Mouse (Mus musculus) left cerebral cortex, postnatal 36 days (tissue): Measurements from ENCODE around the gene Thap2. TPM values are rescaled to one million over a fixed set of nuclear protein-coding genes. Genes with fewer than 3 reads are reported as not detected.
A peak's percentile ranks its signal among the peaks of the same experiment; 100 is the strongest.

Experiments used
- DNase-seq, 2 experiments: peaks; one replicate each; pipeline ENCODE4 v3.0.0; 2021 to 2022; ENCODE audit warnings: low spot score in 2 of 2, mixed read lengths in 1 of 2
- intact Hi-C: fragments of 180-260 bp; cut with DNase I; formaldehyde crosslinking; loops from one replicate; pipeline ENCODE4 v1.15.1; 2025
- total RNA-seq, 2 experiments: library from RNA; stranded (reverse); gene quantifications; 2 replicates each; pipeline ENCODE4 v1.2.3; 2021

Thap2 gene
- total RNA-seq, result 10 to 100 TPM; 14.1 to 18.6 TPM

GRCm38 (mm10) chr10:115384221-115385017 lies at the start of gene Thap2, which contains the start of gene Zfc3h1:
TSS of gene Thap2 (minus strand) at chr10:115384443.
TSS of gene Zfc3h1 (plus strand) at chr10:115384959.
- DNase-seq, result peak; percentile 98 to 99
- intact Hi-C loops, result loop anchor here (2.0 kb wide), 2 partner anchors 22 to 70 kb away; partner anchors contain the start of genes Rab21 and Tmem19

DNA sequence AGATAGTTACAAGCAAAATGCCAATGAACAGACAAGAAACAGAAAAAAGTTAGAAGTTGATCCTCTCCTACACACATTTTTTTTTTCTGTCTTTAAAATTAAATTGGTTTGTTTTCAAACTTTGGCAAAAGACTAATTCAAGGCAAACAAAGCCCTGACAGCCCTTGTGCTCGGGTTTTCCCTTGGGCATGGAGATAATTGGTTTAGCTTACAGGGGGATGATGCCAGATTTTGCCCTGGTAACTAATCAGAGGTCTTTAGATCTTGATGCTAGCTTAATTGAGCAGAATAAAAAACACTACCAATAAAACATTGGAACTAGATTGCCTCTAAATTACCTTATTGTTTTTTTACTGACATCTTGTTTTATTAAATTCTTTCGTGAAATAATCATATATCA lies 41.1 kb upstream of the Thap2 start:
- DNase-seq, result no peak
- intact Hi-C loops, result no loop called here

- intact Hi-C loops, result no loop called here
Measured at GRCm38 (mm10) chr10:115421976-115422375, 37.7 kb upstream of the Thap2 start.

DNA sequence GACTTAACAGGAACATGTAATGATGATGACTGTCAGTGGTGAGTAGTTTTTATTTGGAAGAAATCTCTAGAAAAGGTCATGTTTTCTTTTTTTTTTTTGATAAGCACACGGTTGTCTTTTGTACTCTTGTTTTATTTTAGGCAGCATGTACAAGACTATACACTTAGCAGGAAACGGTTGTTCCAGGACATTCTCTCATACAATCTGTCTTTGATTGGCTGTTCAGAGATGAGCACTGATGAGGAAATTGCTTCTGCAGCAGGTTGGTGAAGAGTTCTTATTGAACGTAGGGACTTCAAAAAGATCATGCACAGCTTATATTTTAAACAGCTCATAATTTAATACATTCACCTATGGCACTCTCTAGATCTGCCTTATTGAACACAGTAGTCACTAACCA lies 29.8 kb upstream of the Thap2 start:
- no peak for DNase-seq
- intact Hi-C loops, result no loop called here

More at GRCm38 (mm10) chr10:115421976-115422375, 37.7 kb upstream of the Thap2 start:
- DNase-seq, result no peak

DNA sequence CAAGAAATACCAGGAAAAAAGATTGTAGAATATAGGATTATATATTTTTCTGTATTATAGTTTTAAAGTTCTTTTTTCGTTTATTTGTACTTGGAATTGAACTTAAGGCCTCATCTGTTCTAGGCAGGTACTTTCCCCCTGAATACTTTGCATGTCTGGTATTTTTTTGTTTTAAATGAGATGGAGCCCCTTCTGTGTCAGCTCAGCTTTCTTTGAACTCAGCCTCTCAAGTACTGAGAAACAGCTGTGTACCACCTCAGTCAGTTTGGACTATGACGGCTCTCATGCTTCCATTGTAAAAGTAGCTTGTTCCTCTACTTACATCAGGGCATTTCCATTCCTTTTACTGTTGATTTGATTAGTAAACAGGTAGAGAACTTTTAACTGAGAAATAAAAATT lies 29.3 kb upstream of the Thap2 start:
- DNase-seq, result no peak
- intact Hi-C loops, result no loop called here

- DNase-seq, result peak in 1 of 2 experiments; percentile 24
- intact Hi-C loops, result loop anchor here (5.0 kb wide), 2 partner anchors 84 to 211 kb away; no protein-coding TSS in a partner anchor
Measured at GRCm38 (mm10) chr10:115406393-115406792, 22.1 kb upstream of the Thap2 start.

- no peak for DNase-seq
- intact Hi-C loops, result no loop called here
Measured at GRCm38 (mm10) chr10:115391896-115392295, 7.7 kb upstream of the Thap2 start.

- intact Hi-C loops, result no loop called here
- DNase-seq, result no peak
Measured at GRCm38 (mm10) chr10:115391076-115391475, 6.8 kb upstream of the Thap2 start.

DNA sequence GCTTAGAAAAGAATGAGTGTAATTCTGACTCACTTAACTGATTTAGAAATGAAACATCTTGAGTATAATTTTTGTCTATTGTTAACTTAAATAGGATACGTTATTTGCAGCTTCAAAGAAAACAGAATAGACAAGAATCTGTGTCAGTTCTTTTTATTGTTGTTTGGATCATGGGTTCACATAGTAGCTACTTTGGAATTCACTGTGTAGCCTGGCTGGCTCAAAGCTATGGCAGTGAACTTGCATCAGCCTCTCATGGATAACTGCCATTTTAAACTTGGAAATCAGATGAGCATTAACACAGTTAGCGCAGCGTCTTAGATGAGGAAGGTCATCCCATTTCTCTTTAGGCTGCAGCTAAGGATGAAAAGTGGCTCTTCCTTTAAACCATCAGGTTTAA lies 3.6 kb upstream of the Thap2 start:
- intact Hi-C loops, result no loop called here
- no peak for DNase-seq

- intact Hi-C loops, result loop anchor here (2.0 kb wide), 2 partner anchors 23 to 71 kb away; partner anchors contain the start of genes Rab21 and Tmem19
- peak; percentile 53 to 69 for DNase-seq
Measured at GRCm38 (mm10) chr10:115385018-115386002, 1.1 kb upstream of the Thap2 start.

- no peak for DNase-seq
- intact Hi-C loops, result loop anchor here (2.0 kb wide), 2 partner anchors 21 to 69 kb away; partner anchors contain the start of genes Rab21 and Tmem19
Measured at GRCm38 (mm10) chr10:115383644-115384220, 511 bp downstream of the Thap2 start.

DNA sequence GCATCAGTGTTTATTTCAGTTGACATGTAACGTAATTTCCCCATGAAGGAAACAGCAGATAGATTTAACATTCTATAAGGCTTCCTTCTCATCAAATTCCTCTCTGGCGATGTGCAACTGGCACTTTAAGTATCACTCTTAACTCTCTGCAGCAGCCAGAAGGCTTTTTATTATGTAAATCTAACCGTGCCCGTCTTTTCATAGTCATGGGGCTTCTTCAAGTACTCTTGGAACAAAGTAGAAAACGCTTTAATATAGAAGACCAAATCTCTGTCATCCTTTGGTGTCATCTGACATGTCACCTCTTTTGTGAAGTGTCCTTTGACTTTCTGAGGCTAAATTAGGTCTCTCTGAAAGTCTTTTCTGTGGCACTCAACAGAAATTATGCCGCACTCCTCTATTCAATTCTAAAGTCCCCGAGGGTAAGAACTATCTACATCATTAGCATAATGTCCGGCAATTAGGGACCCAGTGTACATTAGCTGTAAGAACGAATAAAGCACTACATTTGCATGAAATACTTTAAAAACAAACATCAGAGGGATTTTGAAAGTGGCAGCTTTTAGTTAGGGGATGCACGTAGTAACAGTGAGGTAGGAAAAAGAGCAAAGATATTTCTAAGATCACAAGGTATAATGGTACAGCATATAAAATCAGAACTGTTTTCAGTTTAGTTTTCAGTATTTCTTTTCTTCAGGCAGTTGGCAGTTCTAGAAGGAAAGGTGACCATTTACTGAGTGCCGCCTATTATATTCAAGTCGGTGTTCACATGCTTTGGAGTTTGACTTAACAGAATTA lies 1.2 kb downstream of the Thap2 start:
- intact Hi-C loops, result no loop called here

GRCm38 (mm10) chr10:115381506-115382084 lies 2.6 kb downstream of the Thap2 start:
- DNase-seq, result no peak
- intact Hi-C loops, result no loop called here

More for the DNA sequence above, 1.2 kb downstream of the Thap2 start:
- no peak for DNase-seq

DNA sequence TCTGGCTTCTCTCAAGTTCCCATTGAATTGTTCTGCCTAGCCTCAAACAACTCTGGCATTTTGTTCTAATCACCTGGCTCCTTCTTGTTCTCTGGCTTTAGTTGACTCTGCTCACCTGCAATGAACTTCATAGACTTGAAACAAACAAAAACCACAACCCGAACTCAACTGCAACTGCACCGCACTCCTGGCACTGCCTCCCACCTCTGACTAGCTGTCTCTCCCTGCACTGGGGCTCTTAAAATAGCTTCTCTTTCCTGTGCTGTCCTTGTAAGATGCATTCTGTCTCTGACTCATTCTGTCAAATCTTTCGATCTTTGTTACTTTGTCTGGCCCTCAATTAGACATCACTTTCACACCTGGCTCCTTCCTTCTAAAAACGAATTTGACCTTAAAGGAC lies 21.1 kb downstream of the Thap2 start:
- DNase-seq, result no peak
- intact Hi-C loops, result loop anchor here (2.0 kb wide), 1 partner anchor 22 kb away; the partner anchor contains the start of genes Thap2 and Zfc3h1

GRCm38 (mm10) chr10:115362623-115362964 lies 21.6 kb downstream of the Thap2 start:
- intact Hi-C loops, result loop anchor here (2.0 kb wide), 1 partner anchor 22 kb away; the partner anchor contains the start of genes Thap2 and Zfc3h1
- no peak for DNase-seq

GRCm38 (mm10) chr10:115361840-115362622 lies 22.2 kb downstream of the Thap2 start, which contains the start of gene Tmem19:
TSS of gene Tmem19 (minus strand) at chr10:115362501.
- peak; percentile 95 for DNase-seq
- intact Hi-C loops, result loop anchor here (2.0 kb wide), 1 partner anchor 23 kb away; the partner anchor contains the start of genes Thap2 and Zfc3h1

GRCm38 (mm10) chr10:115359066-115359465 lies 25.2 kb downstream of the Thap2 start:
- intact Hi-C loops, result no loop called here
- DNase-seq, result no peak
